Mouse (Mus musculus): ENCODE data around the gene Fam126a.

GRCm38 (mm10) chr5:24013338-24014003, 17.0 kb downstream of the Fam126a start:
- TF ChIP-seq GATA1 (IDR thresholded peaks at IDR 0.05; ENCODE audit: borderline replicate concordance, low read length) (no peak), FLI1 (IDR thresholded peaks at IDR 0.05; ENCODE audit: low read length) (no peak)

Data from megakaryocyte, embryonic 14.5 days (primary cell).